Mouse (Mus musculus) E14TG2a.4 (cell line): ENCODE data around the gene Rrbp1.

Experiments used
- H3K27me3 ChIP-seq: 2 replicates; pipeline ENCODE4 v1.6.1; 2014; ENCODE audit warnings: low read length, control low read depth; ENCODE audit not compliant: insufficient read depth
- H3K36me3 ChIP-seq: 2 replicates; pipeline ENCODE4 v1.6.1; 2014; ENCODE audit warnings: low read length, control low read depth; ENCODE audit not compliant: insufficient read depth
- H3K4me1 ChIP-seq: replicated peaks from 2 replicates; pipeline ENCODE4 v1.6.1; 2014; ENCODE audit warnings: low read depth, low read length, control low read depth
- H3K4me3 ChIP-seq: replicated peaks from 2 replicates; pipeline ENCODE4 v1.5.1; 2014; ENCODE audit warnings: mild to moderate bottlenecking, low read length
- H3K9me3 ChIP-seq: 2 replicates; pipeline ENCODE4 v1.6.1; 2014; ENCODE audit warnings: low read length, control low read depth
- CTCF ChIP-seq: conservative IDR thresholded peaks from 2 replicates; pipeline ENCODE4 v1.5.1; 2014; ENCODE audit warnings: low read length
- NANOG ChIP-seq: IDR thresholded peaks from 2 replicates; pipeline ENCODE4 v1.6.1; 2014; ENCODE audit warnings: borderline replicate concordance, low read length, mixed read lengths
- POU5F1 ChIP-seq: IDR thresholded peaks from 2 replicates; pipeline ENCODE4 v1.6.1; 2014; ENCODE audit warnings: low read length, borderline replicate concordance

The Rrbp1 gene

GRCm38 (mm10) chr2:143932340-143932873 is 78.7 kb downstream of the Rrbp1 start:
- peaks cover 72% of the 10 kb centered on the region for H3K4me1 ChIP-seq
- TF ChIP-seq NANOG (no peak), CTCF (no peak), POU5F1 (no peak)
- H3K27me3 ChIP-seq, result no peaks in the 10 kb centered on the region
- no peak overlapping the region for H3K4me3 ChIP-seq
- peaks cover 19% of the 10 kb centered on the region; the same call in 1 of the 2 replicates for H3K36me3 ChIP-seq
- H3K9me3 ChIP-seq, result no peaks in the 10 kb centered on the region

- TF ChIP-seq POU5F1, result no peak
- TF ChIP-seq NANOG, result no peak
- no peak for TF ChIP-seq CTCF
- Histone ChIP-seq H3K4me3 (no peak overlapping the region), H3K27me3 (no peaks in the 10 kb centered on the region), H3K36me3 (peaks cover 19% of the 10 kb centered on the region; the same call in 1 of the 2 replicates), H3K4me1 (peaks cover 85% of the 10 kb centered on the region), H3K9me3 (no peaks in the 10 kb centered on the region)
Measured at GRCm38 (mm10) chr2:143929607-143930311, 81.3 kb downstream of the Rrbp1 start.

- Histone ChIP-seq H3K36me3 (peaks cover 8% of the 10 kb centered on the region), H3K9me3 (no peaks in the 10 kb centered on the region), H3K4me1 (peaks cover 83% of the 10 kb centered on the region), H3K4me3 (peak overlapping the region; percentile 57), H3K27me3 (no peaks in the 10 kb centered on the region)
- no peak for TF ChIP-seq POU5F1
- no peak for TF ChIP-seq CTCF
- TF ChIP-seq NANOG, result no peak
Measured at GRCm38 (mm10) chr2:143925826-143926225, 85.2 kb downstream of the Rrbp1 start.

GRCm38 (mm10) chr2:143924085-143924484 is 87.0 kb downstream of the Rrbp1 start:
- Histone ChIP-seq H3K4me3 (peak overlapping the region; percentile 29), H3K4me1 (peaks cover 83% of the 10 kb centered on the region), H3K27me3 (no peaks in the 10 kb centered on the region), H3K36me3 (peaks cover 4% of the 10 kb centered on the region), H3K9me3 (no peaks in the 10 kb centered on the region)
- TF ChIP-seq NANOG (peak; percentile 66; the same call in 1 of the 2 replicates), POU5F1 (no peak), CTCF (no peak)

- Histone ChIP-seq H3K9me3 (no peaks in the 10 kb centered on the region), H3K36me3 (peaks cover 4% of the 10 kb centered on the region), H3K4me3 (peak overlapping the region; percentile 95), H3K27me3 (no peaks in the 10 kb centered on the region), H3K4me1 (peaks cover 69% of the 10 kb centered on the region)
- TF ChIP-seq NANOG (0 out of 2 replicates have a peak, but pooled peaks have one; percentile 14), POU5F1 (no peak), CTCF (no peak)
Measured at GRCm38 (mm10) chr2:143918831-143919502, 92.1 kb downstream of the Rrbp1 start.

GRCm38 (mm10) chr2:143917622-143918021 is 93.4 kb downstream of the Rrbp1 start:
- TF ChIP-seq CTCF, result no peak
- TF ChIP-seq POU5F1, result no peak
- no peak for TF ChIP-seq NANOG
- Histone ChIP-seq H3K36me3 (peaks cover under 1% of the 10 kb centered on the region), H3K4me3 (peak overlapping the region; percentile 95), H3K4me1 (peaks cover 67% of the 10 kb centered on the region), H3K9me3 (no peaks in the 10 kb centered on the region), H3K27me3 (no peaks in the 10 kb centered on the region)

GRCm38 (mm10) chr2:143916229-143916628 is 94.8 kb downstream of the Rrbp1 start:
- no peaks in the 10 kb centered on the region for H3K27me3 ChIP-seq
- H3K9me3 ChIP-seq, result no peaks in the 10 kb centered on the region
- H3K36me3 ChIP-seq, result no peaks in the 10 kb centered on the region; the same call in 1 of the 2 replicates
- H3K4me3 ChIP-seq, result peak overlapping the region; percentile 95
- H3K4me1 ChIP-seq, result peaks cover 59% of the 10 kb centered on the region
- TF ChIP-seq POU5F1 (no peak), CTCF (no peak), NANOG (no peak)

GRCm38 (mm10) chr2:143915600-143916135 is 95.4 kb downstream of the Rrbp1 start:
- peaks cover 58% of the 10 kb centered on the region for H3K4me1 ChIP-seq
- H3K9me3 ChIP-seq, result no peaks in the 10 kb centered on the region
- H3K4me3 ChIP-seq, result peak overlapping the region; percentile 95
- no peak for TF ChIP-seq POU5F1
- TF ChIP-seq NANOG, result no peak
- no peak for TF ChIP-seq CTCF
- no peaks in the 10 kb centered on the region; the same call in 1 of the 2 replicates for H3K36me3 ChIP-seq
- no peaks in the 10 kb centered on the region for H3K27me3 ChIP-seq
